Mouse (Mus musculus): ENCODE measurements around the gene Pcnp. TPM values are rescaled to one million over a fixed set of nuclear protein-coding genes. Genes with fewer than 3 reads are reported as not detected.
"Not testable (repeated sequence)": the region's sequence is repeated elsewhere in the genome, so short reads cannot be mapped to it uniquely, and the experiment has no call there.

Gene Pcnp
- 140 and 148 TPM in 2 replicates for polyA plus RNA-seq (2015; fragmentation: Nextera tagmentation; extraction: Ambion mirVana)

DNA sequence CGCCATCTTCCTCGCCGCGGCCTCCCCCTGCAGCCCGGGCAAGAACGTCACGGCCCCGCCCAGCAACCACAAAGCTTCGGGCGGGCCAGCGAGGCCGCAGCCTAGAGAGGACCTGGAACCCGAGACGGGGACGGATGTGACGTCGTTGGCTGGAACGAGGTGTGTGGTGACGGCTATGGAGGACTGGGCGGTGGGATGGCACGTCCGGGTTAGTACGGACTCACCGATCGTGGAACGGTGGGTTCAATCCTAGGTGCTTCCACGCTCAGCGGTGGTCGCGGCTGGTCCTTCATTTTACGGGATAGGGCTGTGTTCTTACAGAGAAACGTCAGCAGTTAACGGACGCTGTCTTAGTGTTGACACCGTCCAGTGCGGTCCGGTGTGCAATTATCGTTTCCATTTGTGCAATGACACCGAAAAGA is at the start of gene Pcnp:
TSS of gene Pcnp (minus strand) at position 79 of the 422 bp plus-strand sequence.
- no peaks in the 10 kb centered on the region for H3K27me3 ChIP-seq
- peaks cover 31% of the 10 kb centered on the region for H3K36me3 ChIP-seq
- no peaks in the 10 kb centered on the region for H3K9me3 ChIP-seq (replicated peaks)
- H3K4me2 ChIP-seq, result peak within 1 kb of the TSS; percentile 80
- peak within 1 kb of the TSS; percentile 95 for H3K27ac ChIP-seq
- peaks cover 23% of the 10 kb centered on the region for H3K4me1 ChIP-seq (replicated peaks)
- peak; percentile 99 for ATAC-seq (replicated peaks; ENCODE audit: insufficient number of reproducible peaks, insufficient read depth, low FRiP score, low read depth)
- H3K4me3 ChIP-seq, result peak within 1 kb of the TSS; percentile 95
- under 1% methylated on average over 39 of the region's 39 CpGs for WGBS
- peak within 1 kb of the TSS; percentile 96 for H3K9ac ChIP-seq

DNA sequence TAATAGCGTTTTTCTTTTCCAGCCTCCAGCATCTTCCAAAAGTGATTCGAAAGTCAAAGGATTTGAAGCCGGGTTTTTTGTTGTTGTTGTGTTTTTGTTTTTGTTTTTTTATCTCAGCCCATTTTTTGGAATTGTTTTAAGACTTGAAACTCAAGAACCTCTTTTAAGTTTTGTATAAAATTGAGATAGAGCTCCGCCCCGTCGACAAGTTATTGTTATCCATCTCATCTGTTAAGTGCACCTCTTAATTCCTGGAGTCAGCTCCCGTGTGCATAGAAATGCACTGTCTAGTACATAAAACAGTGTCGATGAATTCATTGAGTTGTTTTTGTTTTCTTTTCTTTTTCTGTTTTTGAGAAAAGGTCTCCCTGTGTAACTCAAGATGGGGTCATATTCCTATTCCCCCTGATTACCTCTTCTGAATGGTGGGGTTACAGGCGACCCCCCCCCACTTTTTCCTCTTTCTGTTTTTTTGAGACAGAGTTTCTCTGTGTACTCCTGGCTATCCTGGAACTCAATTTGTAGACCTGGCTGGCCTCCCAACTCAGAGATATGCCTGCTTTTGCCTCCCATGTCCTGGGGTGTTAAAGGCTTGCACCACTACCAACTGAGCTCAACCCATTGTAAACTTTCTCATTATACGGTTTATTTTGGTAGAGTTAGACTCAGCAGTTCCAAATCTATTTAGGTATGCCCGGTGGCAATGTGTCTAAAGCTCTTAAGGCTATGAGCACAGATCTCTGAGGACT is 46.8 kb upstream of the Pcnp start:
- Histone ChIP-seq H3K36me3 (no peaks in the 10 kb centered on the region), H3K4me1 (replicated peaks) (peaks cover 12% of the 10 kb centered on the region), H3K27me3 (no peaks in the 10 kb centered on the region), H3K4me3 (peak overlapping the region; percentile 92), H3K4me2 (peak overlapping the region; percentile 61), H3K27ac (peak overlapping the region; percentile 95), H3K9me3 (replicated peaks) (no peaks in the 10 kb centered on the region), H3K9ac (peak overlapping the region; percentile 79)
- ATAC-seq (replicated peaks; ENCODE audit: insufficient number of reproducible peaks, insufficient read depth, low FRiP score, low read depth), result no peak
- 10% methylated on average over 11 of the region's 11 CpGs for WGBS

GRCm38 (mm10) chr16:56075222-56076111 is 45.9 kb upstream of the Pcnp start:
- Histone ChIP-seq H3K9ac (peak overlapping the region; percentile 79), H3K4me2 (peak overlapping the region; percentile 61), H3K36me3 (no peaks in the 10 kb centered on the region), H3K9me3 (replicated peaks) (no peaks in the 10 kb centered on the region), H3K27ac (peak overlapping the region; percentile 95), H3K4me1 (replicated peaks) (peaks cover 12% of the 10 kb centered on the region), H3K27me3 (no peaks in the 10 kb centered on the region), H3K4me3 (peak overlapping the region; percentile 92)
- under 1% methylated on average over 56 of the region's 66 CpGs for WGBS
- ATAC-seq (replicated peaks; ENCODE audit: insufficient number of reproducible peaks, insufficient read depth, low FRiP score, low read depth), result peak; percentile 83

DNA sequence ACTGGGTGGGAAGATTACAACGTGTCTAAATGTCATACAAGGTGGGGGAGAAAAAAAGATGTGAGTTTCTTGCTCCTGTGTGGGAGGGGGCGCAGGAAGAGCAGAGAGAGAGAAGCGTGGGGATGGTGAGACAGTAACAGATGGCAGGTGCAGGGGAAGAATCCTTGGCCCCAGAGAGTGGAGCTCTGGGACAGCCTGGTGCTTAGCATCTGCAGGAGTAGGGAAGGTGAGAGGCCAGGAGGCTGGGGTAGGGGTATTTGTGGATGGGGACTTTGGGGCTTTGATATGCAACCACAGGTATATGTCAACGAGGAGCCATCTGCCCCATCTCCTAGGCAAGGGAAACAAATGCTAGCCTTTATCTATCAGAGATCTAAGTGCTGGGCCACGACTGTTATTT is 45.0 kb upstream of the Pcnp start:
- Histone ChIP-seq H3K9ac (no peak overlapping the region), H3K27me3 (no peaks in the 10 kb centered on the region), H3K4me2 (peak overlapping the region; percentile 61), H3K4me1 (replicated peaks) (peaks cover 12% of the 10 kb centered on the region), H3K36me3 (no peaks in the 10 kb centered on the region), H3K4me3 (no peak overlapping the region), H3K27ac (peak overlapping the region; percentile 95), H3K9me3 (replicated peaks) (no peaks in the 10 kb centered on the region)
- WGBS, result 71% methylated on average over 5 of the region's 5 CpGs
- ATAC-seq (replicated peaks; ENCODE audit: insufficient number of reproducible peaks, insufficient read depth, low FRiP score, low read depth), result no peak

GRCm38 (mm10) chr16:56074122-56074521 is 44.6 kb upstream of the Pcnp start:
- H3K4me3 ChIP-seq, result no peak overlapping the region
- H3K27ac ChIP-seq, result no peak overlapping the region
- H3K9ac ChIP-seq, result no peak overlapping the region
- WGBS, result 83% methylated on average over 1 of the region's 1 CpGs
- no peaks in the 10 kb centered on the region for H3K27me3 ChIP-seq
- peaks cover 12% of the 10 kb centered on the region for H3K4me1 ChIP-seq (replicated peaks)
- H3K36me3 ChIP-seq, result no peaks in the 10 kb centered on the region
- H3K4me2 ChIP-seq, result no peak overlapping the region; the same call in 1 of the 2 replicates
- ATAC-seq (replicated peaks; ENCODE audit: insufficient number of reproducible peaks, insufficient read depth, low FRiP score, low read depth), result no peak
- no peaks in the 10 kb centered on the region for H3K9me3 ChIP-seq (replicated peaks)

DNA sequence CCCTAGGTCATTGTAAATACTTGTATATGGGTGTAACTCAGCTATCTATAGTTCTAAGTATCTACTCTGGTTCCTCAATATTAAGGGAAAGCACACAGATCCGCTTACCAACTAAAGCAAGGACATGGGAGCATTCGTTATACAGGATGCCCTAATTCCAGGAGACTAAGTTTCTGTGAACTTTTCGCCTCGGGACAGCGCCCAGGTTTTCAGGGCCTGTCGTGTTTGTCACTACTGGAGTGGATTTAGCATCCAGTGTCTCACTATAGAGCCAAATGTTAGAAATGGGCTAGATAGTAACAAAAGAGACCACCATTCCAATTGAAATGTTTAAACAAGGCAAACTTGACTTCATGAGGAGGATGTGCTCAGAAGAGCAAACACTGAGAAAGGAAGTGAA is 43.6 kb upstream of the Pcnp start:
- H3K9me3 ChIP-seq (replicated peaks); ATAC-seq (replicated peaks; ENCODE audit: insufficient number of reproducible peaks, insufficient read depth, low FRiP score, low read depth); H3K9ac ChIP-seq; H3K36me3 ChIP-seq; H3K27me3 ChIP-seq; H3K4me2 ChIP-seq; H3K4me3 ChIP-seq; H3K27ac ChIP-seq: not testable (repeated sequence)
- peaks cover 12% of the 10 kb centered on the region for H3K4me1 ChIP-seq (replicated peaks)
- WGBS, result 91% methylated on average over 6 of the region's 6 CpGs

DNA sequence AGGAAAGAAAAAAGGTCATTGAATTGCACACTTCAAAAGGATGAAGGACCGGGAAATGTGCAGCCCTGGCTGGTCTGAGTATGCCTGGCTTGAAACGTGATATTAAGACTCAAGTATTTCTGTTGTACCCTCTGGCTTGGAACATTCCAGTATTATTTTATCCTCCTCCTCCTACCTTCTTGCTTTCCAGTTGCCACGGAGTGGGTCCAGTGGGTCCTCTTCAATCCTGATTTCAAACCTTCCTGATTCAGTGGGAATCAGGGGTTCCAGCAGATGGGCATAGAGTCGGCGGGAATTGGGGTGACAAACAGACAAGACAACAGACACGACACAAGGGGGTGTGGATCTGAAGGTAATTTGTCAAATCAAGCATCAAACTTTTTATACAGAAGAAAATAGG is 43.0 kb upstream of the Pcnp start:
- H3K4me1 ChIP-seq (replicated peaks), result peaks cover 12% of the 10 kb centered on the region
- ATAC-seq (replicated peaks; ENCODE audit: insufficient number of reproducible peaks, insufficient read depth, low FRiP score, low read depth), result no peak

GRCm38 (mm10) chr16:56071317-56072232 is 42.0 kb upstream of the Pcnp start:
- WGBS, result 39% methylated on average over 5 of the region's 5 CpGs
- H3K4me1 ChIP-seq (replicated peaks), result peaks cover 4% of the 10 kb centered on the region
- no peak overlapping the region for H3K27ac ChIP-seq
- no peak overlapping the region for H3K4me3 ChIP-seq
- no peaks in the 10 kb centered on the region for H3K9me3 ChIP-seq (replicated peaks)
- H3K27me3 ChIP-seq, result no peaks in the 10 kb centered on the region
- H3K9ac ChIP-seq, result no peak overlapping the region
- no peak for ATAC-seq (replicated peaks; ENCODE audit: insufficient number of reproducible peaks, insufficient read depth, low FRiP score, low read depth)
- H3K4me2 ChIP-seq, result no peak overlapping the region
- H3K36me3 ChIP-seq, result no peaks in the 10 kb centered on the region

More for the DNA sequence above, 43.0 kb upstream of the Pcnp start:
- no peak overlapping the region for H3K4me3 ChIP-seq
- WGBS, result 76% methylated on average over 6 of the region's 6 CpGs
- H3K9me3 ChIP-seq (replicated peaks), result no peaks in the 10 kb centered on the region
- no peak overlapping the region for H3K27ac ChIP-seq
- no peaks in the 10 kb centered on the region for H3K36me3 ChIP-seq
- no peak overlapping the region for H3K4me2 ChIP-seq
- no peaks in the 10 kb centered on the region for H3K27me3 ChIP-seq
- no peak overlapping the region for H3K9ac ChIP-seq

- 81% methylated on average over 6 of the region's 6 CpGs for WGBS
- no peaks in the 10 kb centered on the region for H3K4me1 ChIP-seq (replicated peaks)
- H3K27me3 ChIP-seq, result 0 out of 2 replicates have a peak, but pooled peaks cover 5% of the 10 kb centered on the region
- H3K9me3 ChIP-seq (replicated peaks), result no peaks in the 10 kb centered on the region
- no peak for ATAC-seq (replicated peaks; ENCODE audit: insufficient number of reproducible peaks, insufficient read depth, low FRiP score, low read depth)
- no peak overlapping the region for H3K4me2 ChIP-seq
- H3K9ac ChIP-seq, result no peak overlapping the region
- H3K4me3 ChIP-seq, result no peak overlapping the region
- H3K36me3 ChIP-seq, result no peaks in the 10 kb centered on the region
- no peak overlapping the region for H3K27ac ChIP-seq
Measured at GRCm38 (mm10) chr16:56068523-56069070, 39.1 kb upstream of the Pcnp start.

- H3K9me3 ChIP-seq (replicated peaks), result no peaks in the 10 kb centered on the region
Measured at GRCm38 (mm10) chr16:56066113-56066512, 36.6 kb upstream of the Pcnp start.

More at GRCm38 (mm10) chr16:56066113-56066512, 36.6 kb upstream of the Pcnp start:
- Histone ChIP-seq H3K4me3 (no peak overlapping the region), H3K27me3 (0 out of 2 replicates have a peak, but pooled peaks cover 5% of the 10 kb centered on the region), H3K4me1 (replicated peaks) (no peaks in the 10 kb centered on the region), H3K4me2 (no peak overlapping the region), H3K9ac (no peak overlapping the region), H3K27ac (no peak overlapping the region), H3K36me3 (no peaks in the 10 kb centered on the region)
- ATAC-seq (replicated peaks; ENCODE audit: insufficient number of reproducible peaks, insufficient read depth, low FRiP score, low read depth), result no peak
- 46% methylated on average over 8 of the region's 8 CpGs for WGBS
